Mouse (Mus musculus) kidney, postnatal 0 days (tissue): ENCODE results near the gene Ptma. TPM values are rescaled to one million over a fixed set of nuclear protein-coding genes. Genes with fewer than 3 reads are reported as not detected.
"Not testable (repeated sequence)": the region's sequence is repeated elsewhere in the genome, so short reads cannot be mapped to it uniquely, and the experiment has no call there.

Experiments used
- ATAC-seq: fragments of 200-750 bp; cut with Nextera tagmentation; replicated peaks from 2 replicates; pipeline ENCODE4 v1.8.0; 2017; ENCODE audit warnings: low read depth, moderate number of reproducible peaks, moderate TSS enrichment, moderate library complexity; ENCODE audit not compliant: low FRiP score
- DNase-seq: peaks from one replicate; pipeline ENCODE4 v3.0.0-alpha.2; 2016; ENCODE audit warnings: low spot score
- H3K27ac ChIP-seq: fragments of 300-500 bp; sonication (generic); 2 replicates; pipeline ENCODE4 v1.5.1; 2014; ENCODE audit warnings: mild to moderate bottlenecking
- H3K27me3 ChIP-seq: fragments of 300-500 bp; sonication (generic); 2 replicates; pipeline ENCODE4 v1.6.1; 2014; ENCODE audit warnings: low read length, mixed read lengths; ENCODE audit not compliant: insufficient read depth
- H3K36me3 ChIP-seq: fragments of 300-500 bp; sonication (generic); 2 replicates; pipeline ENCODE4 v1.6.1; 2014; ENCODE audit warnings: low read length, mixed read lengths; ENCODE audit not compliant: insufficient read depth
- H3K4me1 ChIP-seq: fragments of 300-500 bp; sonication (generic); replicated peaks from 2 replicates; pipeline ENCODE4 v1.6.1; 2014; ENCODE audit warnings: antibody characterized with exemption, low read length, mixed read lengths; ENCODE audit not compliant: insufficient read depth
- H3K4me2 ChIP-seq: fragments of 300-500 bp; sonication (generic); 2 replicates; pipeline ENCODE4 v1.6.1; 2014; ENCODE audit warnings: mild to moderate bottlenecking, low read length, moderate library complexity, mixed read lengths
- H3K4me3 ChIP-seq: fragments of 300-500 bp; sonication (generic); replicated peaks from 2 replicates; pipeline ENCODE4 v1.5.1; 2014; ENCODE audit warnings: low read depth, low read length
- H3K9ac ChIP-seq: fragments of 300-500 bp; sonication (generic); 2 replicates; pipeline ENCODE4 v1.6.1; 2014; ENCODE audit warnings: low read depth, low read length
- H3K9me3 ChIP-seq: fragments of 300-500 bp; sonication (generic); replicated peaks from 2 replicates; pipeline ENCODE4 v1.6.1; 2016; ENCODE audit warnings: low read length, inconsistent platforms, mixed read lengths
- CTCF ChIP-seq: IDR thresholded peaks from 2 replicates; pipeline ENCODE4 v1.5.1; 2016; ENCODE audit warnings: antibody characterized with exemption, low read depth, mild to moderate bottlenecking, moderate library complexity
- WGBS: fragments of 180-500 bp; shearing (Covaris S2); extraction: QIAGEN DNeasy Blood & Tissue Kit; methylation state at CpG from one replicate; pipeline ENCODE4 v1.1.7; 2014; 5-methylcytosine and 5-hydroxymethylcytosine counted together
- polyA plus RNA-seq: library from polyadenylated mRNA; unstranded; fragments of >200 nt; fragmentation: Nextera tagmentation; extraction: Ambion mirVana; gene quantifications from 2 replicates; pipeline ENCODE4 v1.2.1, GENCODE M21; 2015

Gene Ptma
- polyA plus RNA-seq, 1 experiment from 2014 or later, result 2,429 TPM

GRCm38 (mm10) chr1:86510266-86510665, 16.3 kb upstream of the Ptma start:
- ATAC-seq, result no peak
- TF ChIP-seq CTCF, result no peak
- H3K9ac ChIP-seq, result no peak overlapping the region
- no peak overlapping the region for H3K4me3 ChIP-seq
- no peaks in the 10 kb centered on the region for H3K9me3 ChIP-seq
- H3K4me2 ChIP-seq, result no peak overlapping the region
- no peak overlapping the region for H3K27ac ChIP-seq
- no peaks in the 10 kb centered on the region for H3K36me3 ChIP-seq
- H3K27me3 ChIP-seq, result no peaks in the 10 kb centered on the region
- 88% methylated on average over 1 of the region's 1 CpGs for WGBS
- DNase-seq, result no peak
- peaks cover 4% of the 10 kb centered on the region for H3K4me1 ChIP-seq

DNA sequence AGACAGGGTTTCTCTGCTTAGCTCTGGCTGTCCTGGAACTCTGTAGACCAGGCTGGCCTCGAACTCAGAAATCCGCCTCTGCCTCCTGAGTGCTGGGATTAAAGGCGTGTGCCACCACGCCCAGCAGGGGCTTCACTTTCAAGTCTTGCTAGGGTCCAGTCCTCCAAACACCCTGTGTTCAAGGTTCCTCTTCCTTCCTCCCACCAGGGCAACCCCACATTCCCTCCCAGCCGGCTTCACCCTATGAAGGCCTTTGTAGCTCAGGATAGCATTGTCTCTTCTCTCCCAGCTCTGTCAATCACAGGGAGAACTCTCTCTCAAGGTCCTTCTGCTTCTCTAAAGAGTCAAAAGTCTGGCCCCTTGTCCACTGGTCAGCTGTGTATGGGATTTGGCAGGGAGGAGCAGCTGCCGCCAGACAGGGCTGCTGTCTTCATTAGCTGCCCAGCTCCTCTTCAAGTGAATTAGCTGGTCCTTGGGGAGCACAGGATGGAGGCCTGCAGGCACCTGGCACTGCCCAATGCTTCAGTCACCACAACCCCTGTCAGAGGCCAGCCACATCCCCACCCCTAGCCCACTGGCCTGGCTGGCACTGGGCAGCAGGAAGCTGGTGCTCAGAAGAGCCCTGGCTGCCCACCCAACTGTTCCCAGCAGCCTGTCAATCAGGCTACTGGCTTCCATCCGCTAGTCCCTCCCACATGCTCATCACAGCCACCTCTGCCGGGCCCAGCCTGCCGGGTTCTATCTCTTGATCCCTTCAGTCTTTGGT, 15.7 kb upstream of the Ptma start:
- H3K4me1 ChIP-seq, result no peaks in the 10 kb centered on the region; the same call in 1 of the 2 replicates
- no peaks in the 10 kb centered on the region for H3K9me3 ChIP-seq
- no peak for DNase-seq
- no peak overlapping the region for H3K4me2 ChIP-seq
- no peak overlapping the region for H3K4me3 ChIP-seq
- no peaks in the 10 kb centered on the region for H3K27me3 ChIP-seq
- H3K9ac ChIP-seq, result no peak overlapping the region
- no peak for TF ChIP-seq CTCF
- H3K36me3 ChIP-seq, result no peaks in the 10 kb centered on the region
- 74% methylated on average over 9 of the region's 9 CpGs for WGBS
- no peak for ATAC-seq
- no peak overlapping the region for H3K27ac ChIP-seq

GRCm38 (mm10) chr1:86512154-86512720, 14.3 kb upstream of the Ptma start:
- no peak for DNase-seq
- no peak for TF ChIP-seq CTCF
- no peak overlapping the region for H3K27ac ChIP-seq
- 83% methylated on average over 4 of the region's 4 CpGs for WGBS
- no peaks in the 10 kb centered on the region for H3K9me3 ChIP-seq
- no peak overlapping the region for H3K4me3 ChIP-seq
- no peaks in the 10 kb centered on the region for H3K36me3 ChIP-seq
- no peaks in the 10 kb centered on the region for H3K27me3 ChIP-seq
- ATAC-seq, result no peak
- H3K4me2 ChIP-seq, result no peak overlapping the region
- H3K9ac ChIP-seq, result no peak overlapping the region
- peaks cover 4% of the 10 kb centered on the region; the same call in 1 of the 2 replicates for H3K4me1 ChIP-seq

DNA sequence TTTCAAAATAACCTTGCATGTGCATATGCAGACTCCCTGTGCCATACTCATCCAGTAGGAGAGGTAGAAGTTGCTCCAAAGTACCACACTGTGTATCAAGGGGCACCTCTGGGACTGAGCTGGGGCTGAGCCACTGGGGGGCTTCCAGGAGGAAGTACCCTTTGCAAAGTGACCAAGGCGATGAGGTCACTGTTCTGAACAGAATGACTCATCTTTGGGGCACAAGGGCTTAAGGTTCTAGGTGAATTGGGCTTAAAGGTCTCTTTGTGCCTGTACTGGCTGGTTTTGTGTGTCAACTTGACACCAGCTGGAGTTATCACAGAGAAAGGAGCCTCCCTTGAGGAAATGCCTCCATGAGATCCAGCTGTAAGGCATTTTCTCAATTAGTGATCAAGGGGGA, 13.5 kb upstream of the Ptma start:
- H3K27me3 ChIP-seq, H3K4me3 ChIP-seq, H3K9ac ChIP-seq, H3K4me2 ChIP-seq, H3K9me3 ChIP-seq, DNase-seq, H3K4me1 ChIP-seq, ATAC-seq, H3K27ac ChIP-seq, H3K36me3 ChIP-seq: not testable (repeated sequence)
- 91% methylated on average over 1 of the region's 1 CpGs for WGBS

DNA sequence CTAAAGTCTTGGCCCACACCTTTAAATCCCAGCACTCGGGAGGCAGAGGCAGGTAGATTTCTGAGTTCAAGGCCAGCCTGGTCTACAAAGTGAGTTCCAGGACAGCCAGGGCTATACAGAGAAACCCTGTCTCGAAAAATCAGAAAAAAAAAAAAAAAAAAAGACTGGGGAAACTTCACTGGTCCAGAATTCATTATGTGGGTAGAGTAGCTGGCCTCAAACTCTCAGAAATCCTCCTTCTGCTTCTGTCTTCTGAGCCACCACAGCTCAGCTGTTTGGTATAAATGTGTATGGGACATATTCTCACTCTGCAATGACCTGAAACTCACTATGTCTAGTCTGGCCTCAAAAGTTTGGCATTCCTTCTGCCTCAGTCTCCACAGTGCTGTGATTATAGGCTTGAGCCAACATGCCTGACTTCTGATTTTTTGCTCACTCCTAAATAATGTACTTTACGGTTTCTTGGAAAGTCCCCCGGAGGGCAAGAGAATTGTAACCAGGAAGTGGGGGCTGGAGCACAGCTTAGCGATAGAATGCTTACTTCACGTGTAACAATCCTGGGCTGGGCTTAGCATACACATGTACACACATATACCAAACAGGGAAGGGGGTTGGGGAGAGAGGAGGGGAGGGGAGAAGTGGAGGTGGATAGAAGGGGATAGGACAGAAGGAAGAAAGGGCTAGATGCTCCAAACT, 10.7 kb upstream of the Ptma start:
- Histone ChIP-seq H3K36me3 (no peaks in the 10 kb centered on the region), H3K9ac (no peak overlapping the region), H3K4me1 (0 out of 2 replicates have a peak, but pooled peaks cover 4% of the 10 kb centered on the region), H3K9me3 (no peaks in the 10 kb centered on the region), H3K27me3 (no peaks in the 10 kb centered on the region), H3K27ac (no peak overlapping the region), H3K4me2 (no peak overlapping the region), H3K4me3 (no peak overlapping the region)
- DNase-seq (no peak), ATAC-seq (no peak)
- WGBS, result 40% methylated on average over 5 of the region's 6 CpGs
- TF ChIP-seq CTCF, result no peak

- no peak for DNase-seq
- Histone ChIP-seq H3K9ac (no peak overlapping the region), H3K4me3 (no peak overlapping the region), H3K4me2 (no peak overlapping the region), H3K36me3 (no peaks in the 10 kb centered on the region), H3K27ac (no peak overlapping the region), H3K9me3 (no peaks in the 10 kb centered on the region), H3K4me1 (0 out of 2 replicates have a peak, but pooled peaks cover 4% of the 10 kb centered on the region), H3K27me3 (no peaks in the 10 kb centered on the region)
- 68% methylated on average over 3 of the region's 3 CpGs for WGBS
- no peak for TF ChIP-seq CTCF
- no peak for ATAC-seq
These were observed 9.4 kb upstream of the Ptma start for GRCm38 (mm10) chr1:86517076-86517475.
